18 mouse cellular contexts compared by ENCODE assay signal in the genomic region with DNA sequence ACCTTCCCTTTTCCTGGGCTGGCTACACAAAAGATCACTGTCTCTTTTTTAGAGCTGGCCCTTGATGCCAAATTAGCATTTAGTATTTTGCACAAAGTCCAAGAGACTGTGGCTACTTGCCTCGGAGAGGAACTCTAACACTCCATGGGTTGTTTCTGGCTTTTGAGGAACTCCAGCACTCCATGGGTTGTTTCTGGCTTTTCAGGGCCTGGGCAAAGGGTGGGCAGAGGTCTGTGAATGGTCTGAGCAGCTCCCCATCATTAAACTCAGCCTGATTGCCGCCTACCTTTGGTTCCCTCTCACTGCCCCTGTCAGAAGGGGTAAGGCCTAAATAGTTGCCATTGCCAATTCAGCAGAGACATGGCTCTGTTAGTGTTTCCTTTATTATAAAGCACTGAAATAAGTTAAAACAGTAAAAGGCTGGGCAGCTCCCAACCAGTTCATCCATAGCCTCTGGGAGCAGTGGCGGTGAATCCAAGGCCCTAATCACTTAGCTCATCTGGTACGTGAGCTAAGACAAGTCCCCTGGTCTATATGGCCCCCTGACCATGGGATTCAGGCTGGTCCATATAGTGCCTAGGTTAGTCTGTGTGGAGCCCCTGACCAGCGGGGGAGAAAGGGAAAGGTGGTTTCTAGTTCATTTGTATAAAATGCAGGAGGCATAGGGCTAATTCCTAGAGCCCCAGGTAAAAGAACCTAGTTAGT. TPM values are rescaled to one million over a fixed set of nuclear protein-coding genes. Genes with fewer than 3 reads are reported as not detected.
DNase-seq lines count a peak whose midpoint lies in the region; ATAC-seq and TF ChIP-seq lines count a peak whose summit lies in the region.
"Had no signal": no experiment of that assay in that cellular context is flagged by ENCODE, and none has a peak within 500 bp of the region (broad histone marks: within the 10 kb centered on the region; RNA-seq: fewer than 3 reads in every experiment).

No protein-coding gene starts in this region.

- H3K4me3 ChIP-seq in forebrain, embryonic 10.5 days = 0 out of 2 replicates have a peak overlapping the region, but pooled peaks have one; percentile 1
- no peak overlapping the region for H3K4me3 ChIP-seq in forebrain, embryonic 12.5 days (replicated peaks)
- H3K4me3 ChIP-seq in intestine, postnatal 0 days (ENCODE audit: low read depth, low read length) = no peak overlapping the region
- no peak overlapping the region for H3K4me3 ChIP-seq in intestine, embryonic 16.5 days (ENCODE audit: low read length)
- H3K4me3 ChIP-seq in E14TG2a.4 (replicated peaks; ENCODE audit: low read length) = 0 out of 2 replicates have a peak overlapping the region, but pooled peaks have one; percentile 90
- H3K4me3 ChIP-seq in embryonic facial prominence, embryonic 10.5 days = peak overlapping the region; percentile 3; the same call in 1 of the 2 replicates
- H3K4me3 ChIP-seq: embryonic facial prominence, embryonic 15.5 days; heart, embryonic 15.5 days had no signal

- TF ChIP-seq CTCF in intestine, postnatal 0 days (IDR thresholded peaks at IDR 0.05; ENCODE audit: low read depth) = no peak
- no peak for TF ChIP-seq CTCF in E14TG2a.4 (conservative IDR thresholded peaks at IDR 0.05; ENCODE audit: low read length)

- no peaks in the 10 kb centered on the region for H3K27me3 ChIP-seq in forebrain, embryonic 10.5 days (ENCODE audit: poor library complexity, severe bottlenecking)
- no peaks in the 10 kb centered on the region for H3K27me3 ChIP-seq in forebrain, embryonic 12.5 days
- no peaks in the 10 kb centered on the region for H3K27me3 ChIP-seq in intestine, postnatal 0 days (replicated peaks; ENCODE audit: control insufficient read depth, insufficient read depth, low read length)
- H3K27me3 ChIP-seq in intestine, embryonic 16.5 days (replicated peaks; ENCODE audit: control insufficient read depth, insufficient read depth, low read length) = no peaks in the 10 kb centered on the region
- H3K27me3 ChIP-seq in E14TG2a.4 (ENCODE audit: insufficient read depth, low read length) = no peaks in the 10 kb centered on the region
- H3K27me3 ChIP-seq in embryonic facial prominence, embryonic 10.5 days (replicated peaks; ENCODE audit: low read depth, poor library complexity, severe bottlenecking) = no peaks in the 10 kb centered on the region
- H3K27me3 ChIP-seq: embryonic facial prominence, embryonic 15.5 days; forebrain, embryonic 13.5 days; heart, embryonic 15.5 days had no signal

- DNase-seq in forebrain, embryonic 10.5 days (ENCODE audit: extremely low spot score, low spot score) = no peak
- DNase-seq in embryonic facial prominence, embryonic 10.5 days (ENCODE audit: low spot score) = no peak
- no peak for DNase-seq in lung, postnatal 25 days (ENCODE audit: low spot score)
- DNase-seq: adrenal gland, postnatal 14 days; forebrain, postnatal 0 days; gastrocnemius, postnatal 14 days; heart, postnatal 14 days; kidney, adult 2 months had no signal

- 87% methylated on average over 5 of the region's 5 CpGs for WGBS in forebrain, embryonic 10.5 days
- WGBS in forebrain, embryonic 12.5 days = 82% methylated on average over 5 of the region's 5 CpGs
- 83% methylated on average over 5 of the region's 5 CpGs for WGBS in intestine, postnatal 0 days
- WGBS in intestine, embryonic 16.5 days = 74% methylated on average over 5 of the region's 5 CpGs
- 85% methylated on average over 5 of the region's 5 CpGs for whole genome bisulfite sequencing in embryonic facial prominence, embryonic 10.5 days

- H3K4me1 ChIP-seq in forebrain, embryonic 10.5 days = peaks cover 33% of the 10 kb centered on the region
- H3K4me1 ChIP-seq in forebrain, embryonic 12.5 days = peaks cover 35% of the 10 kb centered on the region
- no peaks in the 10 kb centered on the region for H3K4me1 ChIP-seq in intestine, postnatal 0 days (replicated peaks; ENCODE audit: control insufficient read depth, insufficient read depth, low read length)
- H3K4me1 ChIP-seq in intestine, embryonic 16.5 days (ENCODE audit: control insufficient read depth, insufficient read depth, low read length) = peaks cover 16% of the 10 kb centered on the region
- peaks cover 89% of the 10 kb centered on the region for H3K4me1 ChIP-seq in E14TG2a.4 (replicated peaks; ENCODE audit: low read depth, low read length)
- H3K4me1 ChIP-seq in embryonic facial prominence, embryonic 10.5 days = peaks cover 32% of the 10 kb centered on the region

- no peak overlapping the region for H3K4me2 ChIP-seq in forebrain, embryonic 12.5 days
- no peak overlapping the region for H3K4me2 ChIP-seq in intestine, postnatal 0 days (replicated peaks; ENCODE audit: low read depth)
- H3K4me2 ChIP-seq in intestine, embryonic 16.5 days (ENCODE audit: low read depth, low read length) = no peak overlapping the region
- H3K4me2 ChIP-seq: embryonic facial prominence, embryonic 15.5 days; forebrain, embryonic 13.5 days; heart, embryonic 15.5 days; hindbrain, embryonic 14.5 days had no signal

- H3K36me3 ChIP-seq in forebrain, embryonic 10.5 days (replicated peaks) = peaks cover 81% of the 10 kb centered on the region
- H3K36me3 ChIP-seq in forebrain, embryonic 12.5 days (replicated peaks) = peaks cover 75% of the 10 kb centered on the region
- H3K36me3 ChIP-seq in intestine, postnatal 0 days (ENCODE audit: control insufficient read depth, insufficient read depth) = peaks cover 66% of the 10 kb centered on the region
- H3K36me3 ChIP-seq in intestine, embryonic 16.5 days (ENCODE audit: control insufficient read depth, insufficient read depth, low read length) = peaks cover 50% of the 10 kb centered on the region
- peaks cover 82% of the 10 kb centered on the region for H3K36me3 ChIP-seq in E14TG2a.4 (ENCODE audit: insufficient read depth, low read length)
- H3K36me3 ChIP-seq in embryonic facial prominence, embryonic 10.5 days (replicated peaks) = peaks cover 81% of the 10 kb centered on the region

- ATAC-seq in forebrain, embryonic 12.5 days (ENCODE audit: low FRiP score) = no peak
- ATAC-seq in intestine, postnatal 0 days = no peak
- ATAC-seq in intestine, embryonic 16.5 days = no peak
- no peak for ATAC-seq in erythroblast, adult 5-6 weeks (replicated peaks; ENCODE audit: low FRiP score, poor library complexity, severe bottlenecking)
- ATAC-seq: forebrain, embryonic 13.5 days; forebrain, postnatal 0 days had no signal

- peaks cover 6% of the 10 kb centered on the region for H3K9me3 ChIP-seq in forebrain, embryonic 10.5 days
- peaks cover 5% of the 10 kb centered on the region for H3K9me3 ChIP-seq in forebrain, embryonic 12.5 days
- H3K9me3 ChIP-seq in intestine, postnatal 0 days (ENCODE audit: control insufficient read depth) = no peaks in the 10 kb centered on the region; the same call in 1 of the 2 replicates
- H3K9me3 ChIP-seq in intestine, embryonic 16.5 days (ENCODE audit: control insufficient read depth, low read length) = no peaks in the 10 kb centered on the region
- H3K9me3 ChIP-seq in E14TG2a.4 (ENCODE audit: low read length) = no peaks in the 10 kb centered on the region
- H3K9me3 ChIP-seq in embryonic facial prominence, embryonic 10.5 days = peaks cover 5% of the 10 kb centered on the region
- H3K9me3 ChIP-seq: heart, embryonic 15.5 days had no signal

- no peak overlapping the region for H3K27ac ChIP-seq in forebrain, embryonic 10.5 days
- H3K27ac ChIP-seq in forebrain, embryonic 12.5 days = no peak overlapping the region
- H3K27ac ChIP-seq in intestine, postnatal 0 days (ENCODE audit: low read depth, low read length) = peak overlapping the region; percentile 35; the same call in 1 of the 2 replicates
- no peak overlapping the region for H3K27ac ChIP-seq in intestine, embryonic 16.5 days (ENCODE audit: low read length)
- H3K27ac ChIP-seq in embryonic facial prominence, embryonic 10.5 days (replicated peaks) = no peak overlapping the region
- H3K27ac ChIP-seq: embryonic facial prominence, embryonic 15.5 days; forebrain, embryonic 13.5 days; heart, embryonic 15.5 days; hindbrain, embryonic 14.5 days had no signal

- H3K9ac ChIP-seq in forebrain, embryonic 12.5 days = no peak overlapping the region
- H3K9ac ChIP-seq in intestine, postnatal 0 days (ENCODE audit: low read depth, low read length) = no peak overlapping the region
- H3K9ac ChIP-seq in intestine, embryonic 16.5 days (ENCODE audit: low read depth, low read length) = no peak overlapping the region
- H3K9ac ChIP-seq: embryonic facial prominence, embryonic 15.5 days; forebrain, embryonic 13.5 days; forebrain, postnatal 0 days; heart, embryonic 15.5 days; hindbrain, embryonic 14.5 days had no signal

RNA-seq across cellular contexts. Expression of gene Zfp513, which starts 3.3 kb away (rescaled TPM):
- polyA plus RNA-seq in forebrain, embryonic 10.5 days (2016; fragmentation: Nextera tagmentation; extraction: Ambion mirVana) = 8.5 and 9.0 TPM in 2 replicates
- 14.3 and 17.7 TPM in 2 replicates for polyA plus RNA-seq in forebrain, embryonic 12.5 days (2016; fragmentation: Nextera tagmentation; extraction: Ambion mirVana)
- polyA plus RNA-seq in intestine, postnatal 0 days (2015; fragmentation: Nextera tagmentation; extraction: Ambion mirVana) = 6.8 and 7.3 TPM in 2 replicates
- 5.5 and 6.0 TPM in 2 replicates for polyA plus RNA-seq in intestine, embryonic 16.5 days (2015; fragmentation: Nextera tagmentation; extraction: Ambion mirVana)
- 11.4 and 12.3 TPM in 2 replicates for polyA plus RNA-seq in embryonic facial prominence, embryonic 10.5 days (2016; fragmentation: Nextera tagmentation; extraction: Ambion mirVana)
- 2.3 and 4.8 TPM in 2 replicates for total RNA-seq in erythroblast, adult 5-6 weeks (2015; ENCODE audit: low replicate concordance)
- 5.5 and 5.9 TPM in 2 replicates for total RNA-seq in erythroblast, adult 5-6 weeks (2017; ENCODE audit: low replicate concordance)

RNA-seq across cellular contexts. Expression of gene Eif2b4, which starts 5.5 kb away (rescaled TPM):
- 85.4 and 91.7 TPM in 2 replicates for polyA plus RNA-seq in forebrain, embryonic 10.5 days (2016; fragmentation: Nextera tagmentation; extraction: Ambion mirVana)
- polyA plus RNA-seq in forebrain, embryonic 12.5 days (2016; fragmentation: Nextera tagmentation; extraction: Ambion mirVana) = 65.0 and 72.0 TPM in 2 replicates
- 43.7 and 45.1 TPM in 2 replicates for polyA plus RNA-seq in intestine, postnatal 0 days (2015; fragmentation: Nextera tagmentation; extraction: Ambion mirVana)
- 67.1 and 67.6 TPM in 2 replicates for polyA plus RNA-seq in intestine, embryonic 16.5 days (2015; fragmentation: Nextera tagmentation; extraction: Ambion mirVana)
- 81.4 and 91.1 TPM in 2 replicates for polyA plus RNA-seq in embryonic facial prominence, embryonic 10.5 days (2016; fragmentation: Nextera tagmentation; extraction: Ambion mirVana)
- total RNA-seq in erythroblast, adult 5-6 weeks (2015; ENCODE audit: low replicate concordance) = 9.8 and 42.1 TPM in 2 replicates
- 13.5 and 18.7 TPM in 2 replicates for total RNA-seq in erythroblast, adult 5-6 weeks (2017; ENCODE audit: low replicate concordance)

RNA-seq across cellular contexts. Expression of gene Snx17, which starts 5.7 kb away (rescaled TPM):
- 132 and 133 TPM in 2 replicates for polyA plus RNA-seq in forebrain, embryonic 10.5 days (2016; fragmentation: Nextera tagmentation; extraction: Ambion mirVana)
- polyA plus RNA-seq in forebrain, embryonic 12.5 days (2016; fragmentation: Nextera tagmentation; extraction: Ambion mirVana) = 138 and 141 TPM in 2 replicates
- 122 and 130 TPM in 2 replicates for polyA plus RNA-seq in intestine, postnatal 0 days (2015; fragmentation: Nextera tagmentation; extraction: Ambion mirVana)
- 143 and 149 TPM in 2 replicates for polyA plus RNA-seq in intestine, embryonic 16.5 days (2015; fragmentation: Nextera tagmentation; extraction: Ambion mirVana)
- 125 and 127 TPM in 2 replicates for polyA plus RNA-seq in embryonic facial prominence, embryonic 10.5 days (2016; fragmentation: Nextera tagmentation; extraction: Ambion mirVana)
- total RNA-seq in erythroblast, adult 5-6 weeks (2015; ENCODE audit: low replicate concordance) = 2.9 and 17.1 TPM in 2 replicates
- 12.3 and 15.8 TPM in 2 replicates for total RNA-seq in erythroblast, adult 5-6 weeks (2017; ENCODE audit: low replicate concordance)

RNA-seq across cellular contexts. Expression of gene Gtf3c2, which starts 18.8 kb away (rescaled TPM):
- polyA plus RNA-seq in forebrain, embryonic 10.5 days (2016; fragmentation: Nextera tagmentation; extraction: Ambion mirVana) = 132 and 136 TPM in 2 replicates
- 102 and 110 TPM in 2 replicates for polyA plus RNA-seq in forebrain, embryonic 12.5 days (2016; fragmentation: Nextera tagmentation; extraction: Ambion mirVana)
- polyA plus RNA-seq in intestine, postnatal 0 days (2015; fragmentation: Nextera tagmentation; extraction: Ambion mirVana) = 23.1 and 26.2 TPM in 2 replicates
- 56.4 and 60.3 TPM in 2 replicates for polyA plus RNA-seq in intestine, embryonic 16.5 days (2015; fragmentation: Nextera tagmentation; extraction: Ambion mirVana)
- 123 and 124 TPM in 2 replicates for polyA plus RNA-seq in embryonic facial prominence, embryonic 10.5 days (2016; fragmentation: Nextera tagmentation; extraction: Ambion mirVana)
- 29.7 and 32.5 TPM in 2 replicates for total RNA-seq in erythroblast, adult 5-6 weeks (2015; ENCODE audit: low replicate concordance)
- 24.8 and 30.7 TPM in 2 replicates for total RNA-seq in erythroblast, adult 5-6 weeks (2017; ENCODE audit: low replicate concordance)

RNA-seq across cellular contexts. Expression of gene Gm29609, which starts 19.1 kb away (rescaled TPM):
- polyA plus RNA-seq in forebrain, embryonic 10.5 days (2016; fragmentation: Nextera tagmentation; extraction: Ambion mirVana) = 1.4 and 1.6 TPM in 2 replicates
- 1.7 and 2.1 TPM in 2 replicates for polyA plus RNA-seq in forebrain, embryonic 12.5 days (2016; fragmentation: Nextera tagmentation; extraction: Ambion mirVana)
- 0.53 and 1.0 TPM in 2 replicates for polyA plus RNA-seq in intestine, postnatal 0 days (2015; fragmentation: Nextera tagmentation; extraction: Ambion mirVana)
- polyA plus RNA-seq in intestine, embryonic 16.5 days (2015; fragmentation: Nextera tagmentation; extraction: Ambion mirVana) = 1.1 TPM in 2 replicates
- polyA plus RNA-seq in embryonic facial prominence, embryonic 10.5 days (2016; fragmentation: Nextera tagmentation; extraction: Ambion mirVana) = 1.5 TPM in 2 replicates
- not detected in 2 replicates for total RNA-seq in erythroblast, adult 5-6 weeks (2015; ENCODE audit: low replicate concordance)
- not detected in 2 replicates for total RNA-seq in erythroblast, adult 5-6 weeks (2017; ENCODE audit: low replicate concordance)
- total RNA-seq: hematopoietic stem cell, adult 5-6 weeks had no signal

Comparison
In these comparisons a context has a peak if more than half of its experiments do, and no peak if none do; other contexts are left out.
1. H3K4me3 ChIP-seq: peak in forebrain, embryonic 10.5 days (single experiment), E14TG2a.4 (single experiment) and embryonic facial prominence, embryonic 10.5 days (single experiment); none in forebrain, embryonic 12.5 days (single experiment), intestine, postnatal 0 days (single experiment) and intestine, embryonic 16.5 days (single experiment).